Mouse (Mus musculus) layer of hippocampus, postnatal 14 days (tissue): ENCODE data around the gene Gdpd5. TPM values are rescaled to one million over a fixed set of nuclear protein-coding genes. Genes with fewer than 3 reads are reported as not detected.

ENCODE experiments used
- DNase-seq, 2 experiments: peaks; one replicate each; pipeline ENCODE4 v3.0.0; 2021 to 2022; ENCODE audit warnings: low spot score in 2 of 2, mixed read lengths in 1 of 2
- total RNA-seq, 2 experiments: library from RNA; stranded (reverse); gene quantifications; 2 replicates each; pipeline ENCODE4 v1.2.3; 2021

Gene Gdpd5
- total RNA-seq, 2 experiments from 2014 or later: 30.0 to 31.6 TPM

- DNase-seq: no peak
These were observed 55.3 kb downstream of the Gdpd5 start for GRCm38 (mm10) chr7:99436530-99436929.

- DNase-seq: no peak
These were observed 57.7 kb downstream of the Gdpd5 start for GRCm38 (mm10) chr7:99438881-99439280.

GRCm38 (mm10) chr7:99441534-99442072 lies 60.4 kb downstream of the Gdpd5 start:
- DNase-seq: no peak

- no peak for DNase-seq
These were observed 62.0 kb downstream of the Gdpd5 start for GRCm38 (mm10) chr7:99443164-99443563.

GRCm38 (mm10) chr7:99444012-99444411 lies 62.8 kb downstream of the Gdpd5 start:
- no peak for DNase-seq

GRCm38 (mm10) chr7:99445833-99446232 lies 64.6 kb downstream of the Gdpd5 start:
- no peak for DNase-seq

GRCm38 (mm10) chr7:99447323-99447722 lies 66.1 kb downstream of the Gdpd5 start:
- no peak for DNase-seq

- no peak for DNase-seq
These were observed 67.4 kb downstream of the Gdpd5 start for GRCm38 (mm10) chr7:99448619-99449018.

GRCm38 (mm10) chr7:99449063-99449462 lies 67.8 kb downstream of the Gdpd5 start:
- peak in 1 of 2 experiments; percentile 37 for DNase-seq

- peak; percentile 65 to 89 for DNase-seq
These were observed 68.5 kb downstream of the Gdpd5 start for GRCm38 (mm10) chr7:99449751-99450150.

GRCm38 (mm10) chr7:99450703-99451102 lies 69.5 kb downstream of the Gdpd5 start:
- peak; percentile 71 to 90 for DNase-seq

GRCm38 (mm10) chr7:99452859-99453258 lies 71.6 kb downstream of the Gdpd5 start:
- no peak for DNase-seq

GRCm38 (mm10) chr7:99454044-99454443 lies 72.8 kb downstream of the Gdpd5 start:
- no peak for DNase-seq

- DNase-seq: no peak
These were observed 77.6 kb downstream of the Gdpd5 start for GRCm38 (mm10) chr7:99458849-99459248.

- DNase-seq: no peak
These were observed 78.9 kb downstream of the Gdpd5 start for GRCm38 (mm10) chr7:99459888-99460652.

GRCm38 (mm10) chr7:99463120-99463519 lies 81.9 kb downstream of the Gdpd5 start:
- DNase-seq: no peak

GRCm38 (mm10) chr7:99465811-99466210 lies 84.6 kb downstream of the Gdpd5 start, which contains the start of gene Klhl35:
TSS of gene Klhl35 (plus strand) at chr7:99466004.
- no peak for DNase-seq

GRCm38 (mm10) chr7:99467916-99468282 lies 86.7 kb downstream of the Gdpd5 start:
- peak; percentile 54 to 55 for DNase-seq

GRCm38 (mm10) chr7:99468283-99469132 lies 87.3 kb downstream of the Gdpd5 start:
- peak; percentile 69 to 72 for DNase-seq

- DNase-seq: no peak
These were observed 88.6 kb downstream of the Gdpd5 start for GRCm38 (mm10) chr7:99469680-99470405.

- no peak for DNase-seq
These were observed 90.4 kb downstream of the Gdpd5 start for GRCm38 (mm10) chr7:99471578-99471977.
